Mouse (Mus musculus) myocyte (in vitro differentiated cells): ENCODE data around the gene Nuak2.
"Not testable (repeated sequence)": the region's sequence is repeated elsewhere in the genome, so short reads cannot be mapped to it uniquely, and the experiment has no call there.

Experiments used
- CEBPB ChIP-seq: IDR thresholded peaks from 2 replicates; pipeline ENCODE4 v1.6.1; 2011; ENCODE audit warnings: mild to moderate bottlenecking, moderate library complexity; ENCODE audit not compliant: poor library complexity, insufficient read depth, severe bottlenecking
- MAX ChIP-seq: IDR thresholded peaks from one replicate; pipeline ENCODE4 v1.6.1; 2011; ENCODE audit warnings: low read depth, mild to moderate bottlenecking, control low read depth
- MYOD1 ChIP-seq, 3 experiments: IDR thresholded peaks; one replicate each; pipeline ENCODE4 v1.6.1; 2011; ENCODE audit warnings: control low read depth in 2 of 3, low read depth in 2 of 3, mild to moderate bottlenecking in 2 of 3, moderate library complexity in 1 of 3; ENCODE audit not compliant: insufficient read length in 2 of 3, control insufficient read depth in 1 of 3
- MYOG ChIP-seq, 3 experiments: IDR thresholded peaks; one replicate each; pipeline ENCODE4 v1.6.1; 2011; ENCODE audit warnings: control low read depth in 2 of 3, low read depth in 2 of 3, mild to moderate bottlenecking in 2 of 3; ENCODE audit not compliant: insufficient read length in 2 of 3, control insufficient read depth in 1 of 3, insufficient read depth in 1 of 3
- POLR2A ChIP-seq: IDR thresholded peaks from one replicate; pipeline ENCODE4 v1.6.1; 2011; ENCODE audit warnings: low read depth, mild to moderate bottlenecking, control low read depth, moderate library complexity; ENCODE audit not compliant: insufficient read length
- POLR2AphosphoS2 ChIP-seq: IDR thresholded peaks from one replicate; pipeline ENCODE4 v1.6.1; 2011; ENCODE audit warnings: low read depth, control low read depth; ENCODE audit not compliant: insufficient read length
- SRF ChIP-seq: IDR thresholded peaks from one replicate; pipeline ENCODE4 v1.6.1; 2011; ENCODE audit warnings: low read depth; ENCODE audit not compliant: control insufficient read depth, insufficient read length
- TCF12 ChIP-seq: IDR thresholded peaks from one replicate; pipeline ENCODE4 v1.6.1; 2011; ENCODE audit warnings: mild to moderate bottlenecking, control low read depth; ENCODE audit not compliant: poor library complexity, insufficient read depth, severe bottlenecking
- USF1 ChIP-seq: IDR thresholded peaks from one replicate; pipeline ENCODE4 v1.6.1; 2011; ENCODE audit warnings: low read depth, mild to moderate bottlenecking, control low read depth, moderate library complexity

DNA sequence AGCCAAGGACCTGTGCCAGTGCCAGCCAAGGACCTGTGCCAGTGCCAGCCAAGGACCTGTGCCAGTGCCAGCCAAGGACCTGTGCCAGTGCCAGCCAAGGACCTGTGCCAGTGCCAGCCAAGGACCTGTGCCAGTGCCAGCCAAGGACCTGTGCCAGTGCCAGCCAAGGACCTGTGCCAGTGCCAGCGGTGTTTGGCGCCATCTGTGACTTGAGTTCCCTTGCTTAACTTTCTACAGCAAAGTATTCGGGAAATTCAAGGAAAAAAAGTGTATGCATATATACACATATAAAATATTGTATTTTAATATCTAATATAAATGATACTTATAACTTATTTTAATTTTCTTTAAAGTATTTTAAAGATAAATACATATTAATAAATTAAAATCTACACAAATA lies 33.7 kb downstream of the Nuak2 start:
- not testable (repeated sequence) for TF ChIP-seq USF1; SRF; MAX; POLR2A; CEBPB; TCF12; MYOD1 (IDR thresholded peaks at IDR 0.05; ENCODE audit: control insufficient read depth in 1 of 3, insufficient read length in 2 of 3, low read depth in 2 of 3); POLR2AphosphoS2; MYOG (IDR thresholded peaks at IDR 0.05; ENCODE audit: control insufficient read depth in 1 of 3, insufficient read depth in 1 of 3, insufficient read length in 2 of 3, low read depth in 2 of 3)
